Mouse (Mus musculus) heart, embryonic 14.5 days (tissue): ENCODE measurements around the gene Cdh22. TPM values are rescaled to one million over a fixed set of nuclear protein-coding genes. Genes with fewer than 3 reads are reported as not detected.

Experiments used
- ATAC-seq: fragments of 200-750 bp; cut with Nextera tagmentation; 2 replicates; pipeline ENCODE4 v1.8.0; 2017; ENCODE audit warnings: low read depth, moderate TSS enrichment; ENCODE audit not compliant: insufficient number of reproducible peaks, insufficient read depth, low FRiP score
- H3K27ac ChIP-seq, 2 experiments: fragments of 200-500 bp in 1 of 2; fragments of 300-500 bp in 1 of 2; sonication (generic) in 1 of 2; replicated peaks in 1 of 2; 2 replicates each; pipeline ENCODE4 v1.5.1; 2012 to 2014; ENCODE audit warnings: low read depth in 2 of 2, low read length in 2 of 2, control low read depth in 1 of 2, mild to moderate bottlenecking in 1 of 2, mixed read lengths in 1 of 2; ENCODE audit not compliant: control insufficient read depth in 1 of 2, insufficient read depth in 1 of 2
- H3K27me3 ChIP-seq: fragments of 300-500 bp; sonication (generic); 2 replicates; pipeline ENCODE4 v1.6.1; 2014; ENCODE audit warnings: mild to moderate bottlenecking, low read length, control low read depth; ENCODE audit not compliant: control insufficient read depth, insufficient read depth
- H3K36me3 ChIP-seq: fragments of 300-500 bp; sonication (generic); 2 replicates; pipeline ENCODE4 v1.6.1; 2014; ENCODE audit warnings: mild to moderate bottlenecking, control low read depth, low read length, mixed read lengths; ENCODE audit not compliant: control insufficient read depth, insufficient read depth
- H3K4me1 ChIP-seq, 2 experiments: fragments of 200-500 bp in 1 of 2; fragments of 300-500 bp in 1 of 2; sonication (generic) in 1 of 2; 2 replicates each; pipeline ENCODE4 v1.6.1; 2012 to 2014; ENCODE audit warnings: low read length in 2 of 2, control low read depth in 1 of 2, mixed read lengths in 1 of 2; ENCODE audit not compliant: control insufficient read depth in 2 of 2, insufficient read depth in 2 of 2
- H3K4me2 ChIP-seq: fragments of 300-500 bp; sonication (generic); 2 replicates; pipeline ENCODE4 v1.6.1; 2014; ENCODE audit warnings: mild to moderate bottlenecking, low read length
- H3K4me3 ChIP-seq, 2 experiments: fragments of 200-500 bp in 1 of 2; fragments of 300-500 bp in 1 of 2; sonication (generic) in 1 of 2; 2 replicates each; pipeline ENCODE4 v1.5.1; 2012 to 2014; ENCODE audit warnings: low read length in 2 of 2, mild to moderate bottlenecking in 2 of 2, control low read depth in 1 of 2, low read depth in 1 of 2, moderate library complexity in 1 of 2; ENCODE audit not compliant: control insufficient read depth in 1 of 2, insufficient read depth in 1 of 2
- H3K9ac ChIP-seq: fragments of 300-500 bp; sonication (generic); 2 replicates; pipeline ENCODE4 v1.6.1; 2014; ENCODE audit warnings: mild to moderate bottlenecking, low read length
- H3K9me3 ChIP-seq: fragments of 300-500 bp; sonication (generic); 2 replicates; pipeline ENCODE4 v1.6.1; 2016; ENCODE audit warnings: low read length, control low read depth; ENCODE audit not compliant: control insufficient read depth
- WGBS: fragments of 180-500 bp; shearing (Covaris S2); extraction: QIAGEN DNeasy Blood & Tissue Kit; methylation state at CpG from one replicate; pipeline ENCODE4 v1.1.7; 2014; 5-methylcytosine and 5-hydroxymethylcytosine counted together
- polyA plus RNA-seq: library from polyadenylated mRNA; unstranded; fragments of >200 nt; fragmentation: Nextera tagmentation; extraction: Ambion mirVana; gene quantifications from 2 replicates; pipeline ENCODE4 v1.2.1, GENCODE M21; 2014

Cdh22 gene
- polyA plus RNA-seq, 1 experiment from 2014 or later, result 0.11 TPM

DNA sequence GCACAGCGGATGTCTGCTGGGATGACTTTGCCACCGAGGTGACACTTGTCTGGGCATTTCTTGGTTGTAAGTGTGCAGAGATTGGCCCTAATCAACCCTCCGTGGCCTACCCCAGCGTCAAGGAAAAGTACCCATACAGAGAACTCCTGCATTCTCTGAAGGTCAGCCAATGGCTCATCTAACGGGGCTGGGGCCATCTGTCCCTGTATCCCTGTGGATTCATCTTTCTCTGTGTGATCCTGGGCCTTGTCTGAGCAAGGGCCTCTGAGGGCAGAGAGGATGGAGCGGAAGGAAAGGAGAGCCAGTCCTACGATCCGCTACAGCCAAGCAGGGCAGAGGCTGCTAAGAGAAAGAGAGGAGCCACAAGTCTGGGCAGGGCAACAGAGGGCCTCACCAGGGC lies 15.7 kb downstream of the Cdh22 start:
- H3K4me3 ChIP-seq, result no peak overlapping the region
- WGBS, result 81% methylated on average over 8 of the region's 8 CpGs
- no peak overlapping the region for H3K4me2 ChIP-seq
- no peaks in the 10 kb centered on the region for H3K36me3 ChIP-seq
- peaks cover 85% of the 10 kb centered on the region for H3K27me3 ChIP-seq
- no peak overlapping the region for H3K27ac ChIP-seq
- H3K4me1 ChIP-seq, result peaks cover 7 to 11% of the 10 kb centered on the region in 2 experiments; a peak in 3 of 4 replicates
- H3K9me3 ChIP-seq, result no peaks in the 10 kb centered on the region
- no peak overlapping the region for H3K9ac ChIP-seq
- no peak for ATAC-seq

DNA sequence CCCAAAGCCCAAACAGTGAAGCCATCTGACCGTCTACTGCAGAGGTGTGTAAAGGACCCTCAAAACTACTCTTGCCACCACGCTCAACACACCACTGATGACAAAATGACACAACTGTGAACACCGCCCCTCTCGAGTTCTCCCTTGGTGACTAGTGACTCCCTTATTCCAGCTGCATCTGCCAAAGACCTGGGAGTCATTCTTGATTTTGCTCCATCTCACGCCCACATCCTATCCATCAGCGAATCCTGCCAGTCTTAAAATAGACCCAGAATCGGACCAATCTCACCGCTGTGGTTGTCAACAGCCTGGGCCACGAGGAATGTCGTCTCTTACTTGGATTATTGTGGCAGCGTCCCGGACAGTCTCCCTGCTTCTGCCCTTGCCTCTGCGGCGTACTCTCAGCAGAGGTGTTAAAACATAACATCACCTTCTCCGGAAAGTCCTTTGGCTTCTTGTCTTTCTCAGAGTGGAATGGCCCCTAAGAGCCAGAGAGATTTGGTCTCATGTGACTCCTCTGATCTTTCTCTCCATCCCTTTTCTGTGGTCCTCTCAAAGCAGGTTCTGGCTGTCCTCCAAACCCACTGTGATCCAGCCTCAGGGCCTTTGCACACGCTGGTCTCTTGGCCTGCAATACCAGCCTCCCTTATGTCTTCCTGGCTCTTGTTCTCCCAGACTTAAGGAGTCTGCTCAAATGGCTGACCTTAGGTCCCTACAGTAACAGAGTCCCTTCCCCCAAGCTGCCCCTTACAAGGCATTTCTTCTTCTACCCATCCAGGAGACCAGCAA lies 17.1 kb downstream of the Cdh22 start:
- ATAC-seq, result no peak
- Histone ChIP-seq H3K27ac (no peak overlapping the region), H3K4me3 (no peak overlapping the region), H3K9ac (no peak overlapping the region), H3K4me2 (no peak overlapping the region), H3K27me3 (peaks cover 86% of the 10 kb centered on the region), H3K4me1 (peaks cover 7 to 11% of the 10 kb centered on the region in 2 experiments; a peak in 3 of 4 replicates), H3K36me3 (no peaks in the 10 kb centered on the region), H3K9me3 (no peaks in the 10 kb centered on the region)
- 51% methylated on average over 16 of the region's 16 CpGs for WGBS

DNA sequence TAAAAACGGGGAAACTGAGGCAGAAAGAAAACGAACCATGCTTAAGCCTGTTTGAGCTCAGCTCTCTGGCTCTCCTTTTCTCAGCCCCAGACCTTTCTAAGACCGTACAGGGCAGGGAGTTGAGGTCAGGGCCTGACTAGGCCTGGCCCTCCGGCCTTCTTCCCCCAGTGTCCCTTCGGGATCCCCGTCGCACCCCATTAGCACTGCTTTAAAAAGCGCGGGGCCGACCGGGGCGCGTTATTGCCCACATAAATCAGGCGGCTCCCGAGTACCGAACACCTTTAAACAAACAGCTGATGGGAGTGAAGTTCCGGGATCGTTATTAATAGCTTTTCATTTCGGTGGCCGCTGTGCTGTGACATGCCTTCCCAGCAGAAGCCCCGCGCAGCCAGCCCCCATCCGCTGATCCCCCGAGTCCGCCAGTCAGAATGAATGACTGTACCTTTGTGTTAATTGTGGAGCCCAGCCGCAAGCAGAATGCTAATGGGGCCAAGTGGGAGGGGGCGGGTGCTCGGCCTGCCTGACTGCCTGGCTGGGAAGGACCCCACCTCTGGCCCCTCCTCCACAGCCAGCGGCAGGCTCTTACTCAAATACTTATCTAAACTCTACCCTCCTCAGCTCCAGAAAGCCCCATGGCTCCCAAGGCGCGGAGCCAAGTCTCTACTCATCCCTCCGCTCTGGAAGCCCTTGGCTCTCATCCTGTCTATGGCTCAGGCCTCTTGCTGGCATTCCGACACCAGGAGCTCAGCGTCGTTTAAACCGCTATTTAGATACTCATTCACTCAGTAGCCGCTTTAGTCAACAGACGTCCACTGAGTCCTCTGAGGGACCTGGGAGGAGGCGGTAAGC lies 19.3 kb downstream of the Cdh22 start:
- peaks cover 86% of the 10 kb centered on the region for H3K27me3 ChIP-seq
- peak overlapping the region; percentile 58 for H3K4me2 ChIP-seq
- no peaks in the 10 kb centered on the region for H3K9me3 ChIP-seq
- H3K4me3 ChIP-seq, result peak overlapping the region; percentile 10; a peak in 3 of 4 replicates
- ATAC-seq, result no peak
- no peak overlapping the region for H3K9ac ChIP-seq
- WGBS, result 3% methylated on average over 39 of the region's 39 CpGs
- H3K36me3 ChIP-seq, result no peaks in the 10 kb centered on the region
- no peak overlapping the region for H3K27ac ChIP-seq
- peaks cover 7 to 11% of the 10 kb centered on the region in 2 experiments; a peak in 3 of 4 replicates for H3K4me1 ChIP-seq

DNA sequence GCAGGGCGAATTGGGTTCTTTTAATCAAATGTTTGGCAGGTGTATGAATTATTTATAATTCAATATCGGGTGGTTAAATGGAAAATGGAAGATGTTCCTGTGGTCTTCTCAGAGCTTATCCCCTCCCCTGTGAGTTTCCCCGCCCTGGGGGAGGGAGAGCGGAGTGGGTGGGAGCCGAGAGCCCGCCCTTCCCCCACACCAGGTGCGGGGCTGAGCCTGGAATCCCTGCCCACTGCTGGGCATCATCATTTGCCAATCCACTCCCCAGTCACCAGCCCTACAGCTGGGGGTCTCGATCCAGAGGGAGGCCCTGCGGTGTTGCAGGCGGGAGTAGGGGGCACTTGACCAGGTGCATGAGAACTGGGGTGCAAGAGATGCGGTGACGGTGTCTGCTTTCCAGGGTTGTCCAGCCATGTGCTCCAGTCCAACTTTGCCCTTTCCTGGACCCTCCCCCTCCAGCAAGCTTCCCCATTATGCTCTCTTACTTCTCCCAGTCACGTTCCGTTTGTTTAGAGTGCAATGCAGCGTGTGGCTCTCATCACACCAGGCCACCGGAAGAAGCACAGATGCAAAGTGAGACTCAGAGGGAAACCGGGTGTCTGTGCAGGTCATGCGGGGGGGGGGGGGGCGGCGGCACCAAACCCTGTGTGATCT lies 23.1 kb downstream of the Cdh22 start:
- H3K4me3 ChIP-seq, result no peak overlapping the region
- ATAC-seq, result no peak
- H3K36me3 ChIP-seq, result no peaks in the 10 kb centered on the region
- WGBS, result 5% methylated on average over 20 of the region's 20 CpGs
- H3K9ac ChIP-seq, result no peak overlapping the region
- H3K27me3 ChIP-seq, result peaks cover 84% of the 10 kb centered on the region
- H3K27ac ChIP-seq, result no peak overlapping the region
- H3K4me1 ChIP-seq, result peaks cover 5 to 11% of the 10 kb centered on the region in 2 experiments; a peak in 3 of 4 replicates
- H3K9me3 ChIP-seq, result no peaks in the 10 kb centered on the region
- H3K4me2 ChIP-seq, result no peak overlapping the region

DNA sequence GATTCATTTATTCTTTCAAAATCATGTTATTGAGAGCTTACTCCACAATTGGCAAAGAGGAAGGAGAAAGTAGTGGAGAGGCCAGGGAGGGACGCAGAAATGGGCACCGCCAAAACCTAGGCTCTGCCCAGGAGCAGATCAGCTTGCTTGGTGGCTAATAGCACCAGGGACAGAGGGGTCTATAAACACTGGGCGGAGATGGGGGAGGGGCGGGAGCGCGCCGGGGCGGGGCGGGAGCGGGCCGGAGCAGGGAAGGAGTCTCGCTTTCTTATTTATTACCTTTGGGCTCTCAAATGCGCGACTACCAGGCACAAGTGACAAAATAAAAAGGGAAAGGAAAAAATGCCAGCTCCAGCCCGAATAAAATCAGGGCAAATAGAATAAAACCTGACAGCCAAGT lies 23.7 kb downstream of the Cdh22 start:
- Histone ChIP-seq H3K9ac (no peak overlapping the region), H3K4me2 (no peak overlapping the region), H3K4me1 (peaks cover 5 to 11% of the 10 kb centered on the region in 2 experiments; a peak in 3 of 4 replicates), H3K4me3 (no peak overlapping the region), H3K9me3 (no peaks in the 10 kb centered on the region), H3K27ac (no peak overlapping the region), H3K27me3 (peaks cover 83% of the 10 kb centered on the region), H3K36me3 (no peaks in the 10 kb centered on the region)
- ATAC-seq, result no peak
- WGBS, result 2% methylated on average over 15 of the region's 15 CpGs

DNA sequence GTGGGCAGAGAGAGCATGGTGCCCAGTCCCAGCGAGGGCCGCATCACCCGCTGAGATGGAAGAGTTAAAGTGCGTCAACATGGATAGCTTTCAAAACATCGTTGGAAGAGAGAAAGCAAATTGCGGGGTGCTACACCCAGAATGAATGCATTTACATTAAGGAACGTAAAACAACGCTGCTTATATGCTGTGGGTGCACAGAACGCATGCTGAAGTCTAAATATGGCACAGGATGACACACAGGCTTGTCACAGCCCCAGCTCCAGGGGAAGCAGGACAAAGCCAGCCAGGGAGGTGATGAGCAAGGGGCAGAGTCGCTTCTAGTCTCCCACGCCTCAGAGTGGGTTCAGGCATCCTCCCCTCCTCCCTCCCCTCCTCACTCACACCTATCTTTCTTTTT lies 27.0 kb downstream of the Cdh22 start:
- Histone ChIP-seq H3K27me3 (peaks cover 81% of the 10 kb centered on the region), H3K27ac (no peak overlapping the region), H3K4me2 (no peak overlapping the region), H3K4me3 (no peak overlapping the region), H3K9ac (no peak overlapping the region), H3K36me3 (no peaks in the 10 kb centered on the region), H3K4me1 (no peaks in the 10 kb centered on the region), H3K9me3 (no peaks in the 10 kb centered on the region)
- WGBS, result 57% methylated on average over 11 of the region's 11 CpGs
- ATAC-seq, result no peak

GRCm38 (mm10) chr2:165207086-165207485 lies 27.6 kb downstream of the Cdh22 start:
- no peak overlapping the region for H3K4me2 ChIP-seq
- H3K27ac ChIP-seq, result no peak overlapping the region
- peaks cover 3 to 6% of the 10 kb centered on the region in 2 experiments for H3K4me1 ChIP-seq
- H3K9ac ChIP-seq, result no peak overlapping the region
- 70% methylated on average over 4 of the region's 4 CpGs for WGBS
- H3K4me3 ChIP-seq, result no peak overlapping the region
- peaks cover 81% of the 10 kb centered on the region for H3K27me3 ChIP-seq
- no peak for ATAC-seq
- no peaks in the 10 kb centered on the region for H3K36me3 ChIP-seq
- no peaks in the 10 kb centered on the region for H3K9me3 ChIP-seq
